Mouse (Mus musculus) embryonic facial prominence, embryonic 11.5 days (tissue): ENCODE data around the gene Fmnl3. TPM values are rescaled to one million over a fixed set of nuclear protein-coding genes. Genes with fewer than 3 reads are reported as not detected.

Experiments used
- ATAC-seq: fragments of 200-750 bp; cut with Nextera tagmentation; replicated peaks from 2 replicates; pipeline ENCODE4 v1.8.0; 2017; ENCODE audit warnings: low read depth; ENCODE audit not compliant: insufficient number of reproducible peaks, low FRiP score, low TSS enrichment
- DNase-seq: peaks from one replicate; pipeline ENCODE4 v3.0.0-alpha.2; 2015; ENCODE audit warnings: low spot score
- H3K27ac ChIP-seq: fragments of 300-500 bp; sonication (generic); replicated peaks from 2 replicates; pipeline ENCODE4 v1.5.1; 2014; ENCODE audit warnings: mild to moderate bottlenecking, low read depth, low read length, control low read depth
- H3K27me3 ChIP-seq: fragments of 300-500 bp; sonication (generic); 2 replicates; pipeline ENCODE4 v1.6.1; 2014; ENCODE audit warnings: mild to moderate bottlenecking, low read length, moderate library complexity, mixed read lengths; ENCODE audit not compliant: control insufficient read depth, insufficient read depth
- H3K36me3 ChIP-seq: fragments of 300-500 bp; sonication (generic); replicated peaks from 2 replicates; pipeline ENCODE4 v1.6.1; 2014; ENCODE audit warnings: low read depth, mild to moderate bottlenecking, low read length, moderate library complexity, mixed read lengths; ENCODE audit not compliant: control insufficient read depth, insufficient read depth
- H3K4me1 ChIP-seq: fragments of 300-500 bp; sonication (generic); 2 replicates; pipeline ENCODE4 v1.6.1; 2014; ENCODE audit warnings: low read length, mixed read lengths; ENCODE audit not compliant: control insufficient read depth, insufficient read depth
- H3K4me2 ChIP-seq: fragments of 300-500 bp; sonication (generic); 2 replicates; pipeline ENCODE4 v1.6.1; 2014; ENCODE audit warnings: low read depth, mild to moderate bottlenecking, control low read depth, low read length, moderate library complexity
- H3K4me3 ChIP-seq: fragments of 300-500 bp; sonication (generic); 2 replicates; pipeline ENCODE4 v1.5.1; 2014; ENCODE audit warnings: low read depth, low read length, control low read depth
- H3K9ac ChIP-seq: fragments of 300-500 bp; sonication (generic); replicated peaks from 2 replicates; pipeline ENCODE4 v1.6.1; 2014; ENCODE audit warnings: mild to moderate bottlenecking, control low read depth, low read length
- H3K9me3 ChIP-seq: fragments of 300-500 bp; sonication (generic); replicated peaks from 2 replicates; pipeline ENCODE4 v1.6.1; 2016; ENCODE audit warnings: mild to moderate bottlenecking, low read length, inconsistent platforms, mixed read lengths; ENCODE audit not compliant: control insufficient read depth
- WGBS: fragments of 180-500 bp; shearing (Covaris S2); extraction: QIAGEN DNeasy Blood & Tissue Kit; methylation state at CpG from one replicate; pipeline ENCODE4 v1.1.7; 2014; 5-methylcytosine and 5-hydroxymethylcytosine counted together
- polyA plus RNA-seq: library from polyadenylated mRNA; unstranded; fragments of >200 nt; fragmentation: Nextera tagmentation; extraction: Ambion mirVana; gene quantifications from 2 replicates; pipeline ENCODE4 v1.2.1, GENCODE M21; 2014

Fmnl3 gene
- polyA plus RNA-seq, 1 experiment from 2014 or later: 17.6 TPM

GRCm38 (mm10) chr15:99326959-99327358 lies 43.3 kb downstream of the Fmnl3 start:
- no peak overlapping the region for H3K4me3 ChIP-seq
- DNase-seq: peak; percentile 68
- no peak overlapping the region for H3K9ac ChIP-seq
- H3K27ac ChIP-seq: no peak overlapping the region
- no peak overlapping the region for H3K4me2 ChIP-seq
- no peaks in the 10 kb centered on the region for H3K27me3 ChIP-seq
- H3K4me1 ChIP-seq: no peaks in the 10 kb centered on the region; the same call in 1 of the 2 replicates
- WGBS: 65% methylated on average over 1 of the region's 1 CpGs
- peaks cover 3% of the 10 kb centered on the region for H3K36me3 ChIP-seq
- ATAC-seq: no peak
- no peaks in the 10 kb centered on the region for H3K9me3 ChIP-seq

- H3K27me3 ChIP-seq: no peaks in the 10 kb centered on the region
- H3K4me2 ChIP-seq: no peak overlapping the region
- ATAC-seq (no peak), DNase-seq (no peak)
- no peak overlapping the region for H3K9ac ChIP-seq
- H3K27ac ChIP-seq: no peak overlapping the region
- no peak overlapping the region for H3K4me3 ChIP-seq
- WGBS: 52% methylated on average over 2 of the region's 2 CpGs
- H3K4me1 ChIP-seq: no peaks in the 10 kb centered on the region; the same call in 1 of the 2 replicates
- peaks cover 7% of the 10 kb centered on the region for H3K36me3 ChIP-seq
- no peaks in the 10 kb centered on the region for H3K9me3 ChIP-seq
Observed at GRCm38 (mm10) chr15:99326407-99326806, 43.9 kb downstream of the Fmnl3 start.

- Histone ChIP-seq H3K36me3 (peaks cover 13% of the 10 kb centered on the region), H3K27ac (no peak overlapping the region), H3K4me1 (no peaks in the 10 kb centered on the region; the same call in 1 of the 2 replicates), H3K9me3 (no peaks in the 10 kb centered on the region), H3K4me2 (no peak overlapping the region), H3K4me3 (no peak overlapping the region), H3K9ac (no peak overlapping the region), H3K27me3 (no peaks in the 10 kb centered on the region)
- DNase-seq: no peak
- no peak for ATAC-seq
- 91% methylated on average over 6 of the region's 6 CpGs for WGBS
Observed at GRCm38 (mm10) chr15:99325598-99325997, 44.7 kb downstream of the Fmnl3 start.

GRCm38 (mm10) chr15:99324151-99324550 lies 46.1 kb downstream of the Fmnl3 start:
- H3K4me3 ChIP-seq: no peak overlapping the region
- no peaks in the 10 kb centered on the region for H3K4me1 ChIP-seq
- no peaks in the 10 kb centered on the region for H3K27me3 ChIP-seq
- WGBS: 87% methylated on average over 9 of the region's 9 CpGs
- H3K36me3 ChIP-seq: peaks cover 13% of the 10 kb centered on the region
- no peak for ATAC-seq
- H3K9ac ChIP-seq: no peak overlapping the region
- no peak for DNase-seq
- H3K4me2 ChIP-seq: no peak overlapping the region
- no peak overlapping the region for H3K27ac ChIP-seq
- H3K9me3 ChIP-seq: no peaks in the 10 kb centered on the region

GRCm38 (mm10) chr15:99320978-99321377 lies 49.3 kb downstream of the Fmnl3 start:
- WGBS: 84% methylated on average over 9 of the region's 9 CpGs
- Histone ChIP-seq H3K4me2 (no peak overlapping the region), H3K27ac (no peak overlapping the region), H3K9ac (no peak overlapping the region; the same call in 1 of the 2 replicates), H3K9me3 (no peaks in the 10 kb centered on the region), H3K27me3 (no peaks in the 10 kb centered on the region), H3K4me3 (no peak overlapping the region), H3K4me1 (no peaks in the 10 kb centered on the region), H3K36me3 (peaks cover 13% of the 10 kb centered on the region)
- ATAC-seq (no peak), DNase-seq (no peak)

- DNase-seq (no peak), ATAC-seq (no peak)
- peaks cover 11% of the 10 kb centered on the region for H3K36me3 ChIP-seq
- H3K4me2 ChIP-seq: no peak overlapping the region
- no peaks in the 10 kb centered on the region for H3K27me3 ChIP-seq
- no peak overlapping the region for H3K4me3 ChIP-seq
- 84% methylated on average over 10 of the region's 10 CpGs for WGBS
- H3K27ac ChIP-seq: no peak overlapping the region
- H3K4me1 ChIP-seq: no peaks in the 10 kb centered on the region
- no peak overlapping the region for H3K9ac ChIP-seq
- no peaks in the 10 kb centered on the region for H3K9me3 ChIP-seq
Observed at GRCm38 (mm10) chr15:99320168-99320674, 50.1 kb downstream of the Fmnl3 start.

- H3K27ac ChIP-seq: no peak overlapping the region
- H3K36me3 ChIP-seq: peaks cover 9% of the 10 kb centered on the region
- H3K4me3 ChIP-seq: no peak overlapping the region
- DNase-seq (no peak), ATAC-seq (no peak)
- no peak overlapping the region for H3K9ac ChIP-seq
- no peaks in the 10 kb centered on the region for H3K4me1 ChIP-seq
- H3K27me3 ChIP-seq: no peaks in the 10 kb centered on the region
- WGBS: 87% methylated on average over 3 of the region's 3 CpGs
- H3K9me3 ChIP-seq: no peaks in the 10 kb centered on the region
- H3K4me2 ChIP-seq: no peak overlapping the region
Observed at GRCm38 (mm10) chr15:99319411-99319871, 50.8 kb downstream of the Fmnl3 start.

- H3K27ac ChIP-seq: no peak overlapping the region
- peaks cover 12% of the 10 kb centered on the region for H3K36me3 ChIP-seq
- H3K9ac ChIP-seq: no peak overlapping the region
- no peaks in the 10 kb centered on the region for H3K27me3 ChIP-seq
- no peak overlapping the region for H3K4me3 ChIP-seq
- H3K9me3 ChIP-seq: no peaks in the 10 kb centered on the region
- H3K4me1 ChIP-seq: no peaks in the 10 kb centered on the region
- no peak for ATAC-seq
- 86% methylated on average over 13 of the region's 14 CpGs for WGBS
- H3K4me2 ChIP-seq: no peak overlapping the region
- DNase-seq: no peak
Observed at GRCm38 (mm10) chr15:99318861-99319410, 51.3 kb downstream of the Fmnl3 start.
